Mouse (Mus musculus): ENCODE measurements around the gene Gm17334.

GRCm38 (mm10) chr11:53809354-53809753 lies 36.4 kb upstream of the Gm17334 start:
- no peak for TF ChIP-seq CTCF (IDR thresholded peaks at IDR 0.05)
- no peak for TF ChIP-seq POLR2A (IDR thresholded peaks at IDR 0.05; ENCODE audit: insufficient read depth, low read depth, low read length)

Data from heart, adult 2 months (tissue).